Mouse (Mus musculus): ENCODE data around the gene Tmem30b. TPM values are rescaled to one million over a fixed set of nuclear protein-coding genes. Genes with fewer than 3 reads are reported as not detected.
"Not testable (repeated sequence)": the region's sequence is repeated elsewhere in the genome, so short reads cannot be mapped to it uniquely, and the experiment has no call there.

Tmem30b gene
- polyA plus RNA-seq, 1 experiment, result 15.5 TPM

GRCm38 (mm10) chr12:73539151-73539550 lies 7.0 kb downstream of the Tmem30b start:
- no peak for DNase-seq
- TF ChIP-seq CTCF (IDR thresholded peaks at IDR 0.05; ENCODE audit: insufficient read depth, low read length), result no peak
- no peak for TF ChIP-seq POLR2A (IDR thresholded peaks at IDR 0.05; ENCODE audit: borderline replicate concordance, extremely low read depth, low read depth, low read length)
- WGBS, result 15% methylated on average over 2 of the region's 2 CpGs
- H3K4me3 ChIP-seq (replicated peaks; ENCODE audit: extremely low read depth, low read depth, low read length), result no peak overlapping the region
- no peaks in the 10 kb centered on the region for H3K4me1 ChIP-seq (ENCODE audit: control insufficient read depth, insufficient read depth, low read length)

- H3K4me3 ChIP-seq (replicated peaks; ENCODE audit: extremely low read depth, low read depth, low read length), result peak overlapping the region; percentile 17
- DNase-seq; H3K4me1 ChIP-seq (ENCODE audit: control insufficient read depth, insufficient read depth, low read length): not testable (repeated sequence)
- WGBS, result 45% methylated on average over 3 of the region's 3 CpGs
These were observed 8.1 kb downstream of the Tmem30b start for GRCm38 (mm10) chr12:73538139-73538508.

- Histone ChIP-seq H3K4me3 (replicated peaks; ENCODE audit: extremely low read depth, low read depth, low read length) (peak overlapping the region; percentile 17), H3K4me1 (ENCODE audit: control insufficient read depth, insufficient read depth, low read length) (no peaks in the 10 kb centered on the region)
- TF ChIP-seq CTCF (IDR thresholded peaks at IDR 0.05; ENCODE audit: insufficient read depth, low read length) (peak; percentile 30; the same call in 1 of the 2 replicates), POLR2A (IDR thresholded peaks at IDR 0.05; ENCODE audit: borderline replicate concordance, extremely low read depth, low read depth, low read length) (no peak)
- 32% methylated on average over 17 of the region's 17 CpGs for WGBS
- DNase-seq, result peak; percentile 54
These were observed 8.6 kb downstream of the Tmem30b start for GRCm38 (mm10) chr12:73537499-73538138.

GRCm38 (mm10) chr12:73534591-73534990 lies 11.6 kb downstream of the Tmem30b start:
- no peaks in the 10 kb centered on the region for H3K4me1 ChIP-seq (ENCODE audit: control insufficient read depth, insufficient read depth, low read length)
- no peak overlapping the region for H3K4me3 ChIP-seq (replicated peaks; ENCODE audit: extremely low read depth, low read depth, low read length)
- 11% methylated on average over 9 of the region's 9 CpGs for WGBS
- no peak for TF ChIP-seq POLR2A (IDR thresholded peaks at IDR 0.05; ENCODE audit: borderline replicate concordance, extremely low read depth, low read depth, low read length)
- no peak; the same call in 1 of the 2 replicates for TF ChIP-seq CTCF (IDR thresholded peaks at IDR 0.05; ENCODE audit: insufficient read depth, low read length)
- peak; percentile 61 for DNase-seq

GRCm38 (mm10) chr12:73531889-73532479 lies 14.2 kb downstream of the Tmem30b start:
- Histone ChIP-seq H3K4me3 (replicated peaks; ENCODE audit: extremely low read depth, low read depth, low read length) (no peak overlapping the region), H3K4me1 (ENCODE audit: control insufficient read depth, insufficient read depth, low read length) (no peaks in the 10 kb centered on the region)
- TF ChIP-seq POLR2A (IDR thresholded peaks at IDR 0.05; ENCODE audit: borderline replicate concordance, extremely low read depth, low read depth, low read length), result no peak
- TF ChIP-seq CTCF (IDR thresholded peaks at IDR 0.05; ENCODE audit: insufficient read depth, low read length), result no peak
- DNase-seq, result no peak
- 57% methylated on average over 11 of the region's 11 CpGs for WGBS

GRCm38 (mm10) chr12:73529590-73529989 lies 16.6 kb downstream of the Tmem30b start:
- Histone ChIP-seq H3K4me1 (ENCODE audit: control insufficient read depth, insufficient read depth, low read length) (no peaks in the 10 kb centered on the region), H3K4me3 (replicated peaks; ENCODE audit: extremely low read depth, low read depth, low read length) (no peak overlapping the region)
- DNase-seq, result no peak
- 71% methylated on average over 11 of the region's 11 CpGs for WGBS
- no peak for TF ChIP-seq POLR2A (IDR thresholded peaks at IDR 0.05; ENCODE audit: borderline replicate concordance, extremely low read depth, low read depth, low read length)

DNA sequence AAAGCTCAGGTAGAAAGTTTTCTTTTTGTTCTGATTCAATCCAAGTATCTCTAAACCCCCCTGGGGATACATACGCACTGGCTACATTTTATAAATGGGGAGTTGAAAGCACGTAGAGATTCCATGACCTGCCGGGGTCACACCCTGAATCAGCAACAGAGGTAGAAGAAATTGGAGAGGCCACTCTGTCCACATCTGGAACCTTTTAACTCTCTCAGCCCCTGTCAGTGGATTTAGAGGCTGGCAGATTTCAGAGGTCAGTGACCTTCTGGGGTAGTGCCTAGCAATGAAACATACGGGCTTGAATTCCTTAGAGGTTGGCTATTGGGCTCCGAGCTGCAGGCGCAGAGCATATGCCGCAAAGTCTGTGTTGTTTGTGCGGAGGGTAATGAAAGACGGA lies 17.1 kb downstream of the Tmem30b start:
- H3K4me3 ChIP-seq (replicated peaks; ENCODE audit: extremely low read depth, low read depth, low read length), result no peak overlapping the region
- DNase-seq, result no peak
- TF ChIP-seq POLR2A (IDR thresholded peaks at IDR 0.05; ENCODE audit: borderline replicate concordance, extremely low read depth, low read depth, low read length) (no peak), CTCF (IDR thresholded peaks at IDR 0.05; ENCODE audit: insufficient read depth, low read length) (no peak)
- WGBS, result 53% methylated on average over 9 of the region's 9 CpGs
- H3K4me1 ChIP-seq (ENCODE audit: control insufficient read depth, insufficient read depth, low read length), result no peaks in the 10 kb centered on the region

DNA sequence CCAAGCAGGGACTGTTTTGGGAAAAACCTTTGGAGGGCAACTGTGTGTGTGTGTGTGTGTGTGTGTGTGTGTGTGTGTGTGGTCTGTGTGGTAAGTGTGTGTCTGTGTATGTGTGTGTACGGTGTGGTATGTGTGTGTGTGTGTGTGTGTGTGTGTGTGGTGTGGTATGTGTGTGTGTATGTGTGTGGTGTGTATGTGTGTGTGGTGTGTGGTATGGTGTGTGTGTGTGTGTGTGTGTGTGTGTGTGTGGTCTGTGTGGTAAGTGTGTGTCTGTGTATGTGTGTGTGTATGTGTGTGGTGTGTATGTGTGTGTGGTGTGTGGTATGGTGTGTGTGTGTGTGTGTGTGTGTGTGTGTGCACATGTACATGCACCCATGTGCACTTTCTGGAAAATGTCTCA lies 18.1 kb downstream of the Tmem30b start:
- H3K4me3 ChIP-seq (replicated peaks; ENCODE audit: extremely low read depth, low read depth, low read length), result not testable (repeated sequence)
- 92% methylated on average over 1 of the region's 1 CpGs for WGBS

GRCm38 (mm10) chr12:73525254-73525885 lies 20.8 kb downstream of the Tmem30b start:
- Histone ChIP-seq H3K4me1 (ENCODE audit: control insufficient read depth, insufficient read depth, low read length) (no peaks in the 10 kb centered on the region), H3K4me3 (replicated peaks; ENCODE audit: extremely low read depth, low read depth, low read length) (no peak overlapping the region)
- 66% methylated on average over 8 of the region's 8 CpGs for whole genome bisulfite sequencing
- TF ChIP-seq CTCF (IDR thresholded peaks at IDR 0.05; ENCODE audit: insufficient read depth, low read length), result no peak
- TF ChIP-seq POLR2A (IDR thresholded peaks at IDR 0.05; ENCODE audit: borderline replicate concordance, extremely low read depth, low read depth, low read length), result no peak
- DNase-seq, result no peak

More for the DNA sequence above, 18.1 kb downstream of the Tmem30b start:
- H3K4me1 ChIP-seq (ENCODE audit: control insufficient read depth, insufficient read depth, low read length); DNase-seq: not testable (repeated sequence)

DNA sequence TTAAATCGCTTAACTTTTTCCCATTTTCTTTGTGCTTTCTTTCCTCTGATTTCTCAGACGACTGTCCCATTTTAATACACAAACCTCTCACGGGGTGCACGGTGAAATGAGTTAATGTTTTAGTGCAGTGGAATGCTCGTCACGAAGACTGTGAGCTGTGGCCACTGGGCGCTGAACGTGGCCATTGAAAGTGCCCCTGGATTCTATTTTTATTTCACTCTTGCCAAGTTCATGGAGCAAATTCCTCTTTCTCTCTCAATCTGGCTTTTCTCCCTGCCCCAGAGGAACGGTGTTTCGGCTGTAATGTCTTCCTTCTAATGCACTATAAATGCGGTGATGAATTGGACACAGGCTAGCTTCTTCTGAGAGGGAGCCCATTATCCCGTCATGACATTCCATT lies 23.1 kb downstream of the Tmem30b start:
- Histone ChIP-seq H3K4me1 (ENCODE audit: control insufficient read depth, insufficient read depth, low read length) (no peaks in the 10 kb centered on the region), H3K4me3 (replicated peaks; ENCODE audit: extremely low read depth, low read depth, low read length) (no peak overlapping the region)
- WGBS, result 76% methylated on average over 12 of the region's 12 CpGs
- no peak for TF ChIP-seq POLR2A (IDR thresholded peaks at IDR 0.05; ENCODE audit: borderline replicate concordance, extremely low read depth, low read depth, low read length)
- TF ChIP-seq CTCF (IDR thresholded peaks at IDR 0.05; ENCODE audit: insufficient read depth, low read length), result no peak
- DNase-seq, result no peak
